10 mouse cellular contexts compared by ENCODE assay signal in genomic region chr8:108723636-108724035, GRCm38 (mm10).
DNase-seq lines count a peak whose midpoint lies in the region; ATAC-seq and TF ChIP-seq lines count a peak whose summit lies in the region.
"Had no signal": no experiment of that assay in that cellular context is flagged by ENCODE, and none has a peak within 500 bp of the region (broad histone marks: within the 10 kb centered on the region; RNA-seq: fewer than 3 reads in every experiment).

No protein-coding gene starts in this region.

- WGBS in lung, embryonic 14.5 days, result 56% methylated on average over 11 of the region's 11 CpGs
- 72% methylated on average over 11 of the region's 11 CpGs for WGBS in intestine, embryonic 14.5 days
- WGBS in liver, embryonic 11.5 days, result 67% methylated on average over 11 of the region's 11 CpGs

- TF ChIP-seq CTCF in lung, embryonic 14.5 days (IDR thresholded peaks at IDR 0.05; ENCODE audit: low read depth), result no peak

- H3K9ac ChIP-seq in lung, embryonic 14.5 days, result no peak overlapping the region
- H3K9ac ChIP-seq in intestine, embryonic 14.5 days (ENCODE audit: low read length), result no peak overlapping the region
- H3K9ac ChIP-seq in liver, embryonic 11.5 days (ENCODE audit: low read depth, low read length), result no peak overlapping the region
- H3K9ac ChIP-seq: forebrain, embryonic 15.5 days; liver, embryonic 15.5 days had no signal

- no peak overlapping the region for H3K4me2 ChIP-seq in lung, embryonic 14.5 days
- H3K4me2 ChIP-seq in intestine, embryonic 14.5 days (ENCODE audit: low read length), result no peak overlapping the region
- peak overlapping the region; percentile 61 for H3K4me2 ChIP-seq in myocyte (ENCODE audit: low read depth)
- no peak overlapping the region for H3K4me2 ChIP-seq in liver, embryonic 11.5 days
- H3K4me2 ChIP-seq: forebrain, embryonic 15.5 days; liver, embryonic 15.5 days had no signal

- TF ChIP-seq POLR2A in myocyte (IDR thresholded peaks at IDR 0.05; ENCODE audit: insufficient read length, low read depth), result no peak

- peak; percentile 41 for DNase-seq in adrenal gland, adult 2 months
- DNase-seq in adrenal gland, postnatal 10 days, result no peak
- DNase-seq in lung, embryonic 14.5 days, result no peak
- DNase-seq in lung, postnatal 10 days, result no peak
- no peak for DNase-seq in intestine, embryonic 14.5 days (ENCODE audit: low spot score)
- DNase-seq in urinary bladder, postnatal 4 days (ENCODE audit: low spot score in 2 of 2), result no peak
- DNase-seq in liver, embryonic 11.5 days (ENCODE audit: low spot score), result no peak

- no peaks in the 10 kb centered on the region for H3K9me3 ChIP-seq in lung, embryonic 14.5 days (ENCODE audit: low read depth, low read length)
- H3K9me3 ChIP-seq in intestine, embryonic 14.5 days (ENCODE audit: control insufficient read depth, low read length), result no peaks in the 10 kb centered on the region
- no peaks in the 10 kb centered on the region for H3K9me3 ChIP-seq in liver, embryonic 11.5 days (ENCODE audit: control insufficient read depth, low read length)
- H3K9me3 ChIP-seq: forebrain, embryonic 15.5 days; liver, embryonic 15.5 days had no signal

- no peak for ATAC-seq in lung, embryonic 14.5 days (ENCODE audit: insufficient read depth)
- ATAC-seq in intestine, embryonic 14.5 days (replicated peaks; ENCODE audit: low FRiP score, low TSS enrichment, low read depth), result no peak
- ATAC-seq in liver, embryonic 11.5 days (replicated peaks; ENCODE audit: low FRiP score), result no peak

- no peak overlapping the region for H3ac ChIP-seq in myocyte (ENCODE audit: control insufficient read depth, insufficient read length)

- no peak overlapping the region for H3K4me3 ChIP-seq in lung, embryonic 14.5 days (ENCODE audit: low read depth, low read length)
- no peak overlapping the region for H3K4me3 ChIP-seq in intestine, embryonic 14.5 days (ENCODE audit: low read depth, low read length)
- H3K4me3 ChIP-seq in myocyte, result no peak overlapping the region
- no peak overlapping the region for H3K4me3 ChIP-seq in liver, embryonic 11.5 days (ENCODE audit: low read depth, low read length)
- H3K4me3 ChIP-seq: forebrain, embryonic 15.5 days; liver, embryonic 15.5 days had no signal

- peaks cover 94% of the 10 kb centered on the region for H3K79me2 ChIP-seq in myocyte (ENCODE audit: control insufficient read depth, insufficient read depth)

- peak overlapping the region; percentile 63; the same call in 1 of the 2 replicates for H3K27ac ChIP-seq in lung, embryonic 14.5 days (ENCODE audit: low read depth)
- H3K27ac ChIP-seq in intestine, embryonic 14.5 days (ENCODE audit: low read depth), result peak overlapping the region; percentile 54; the same call in 1 of the 2 replicates
- no peak overlapping the region for H3K27ac ChIP-seq in liver, embryonic 11.5 days (ENCODE audit: low read depth, low read length)
- H3K27ac ChIP-seq: forebrain, embryonic 15.5 days; liver, embryonic 15.5 days had no signal

- H3K36me3 ChIP-seq in lung, embryonic 14.5 days (ENCODE audit: insufficient read depth), result no peaks in the 10 kb centered on the region; the same call in 1 of the 2 replicates
- no peaks in the 10 kb centered on the region for H3K36me3 ChIP-seq in intestine, embryonic 14.5 days (ENCODE audit: control insufficient read depth, insufficient read depth, low read length)
- H3K36me3 ChIP-seq in myocyte (ENCODE audit: control insufficient read depth, insufficient read depth), result no peaks in the 10 kb centered on the region
- no peaks in the 10 kb centered on the region for H3K36me3 ChIP-seq in liver, embryonic 11.5 days (ENCODE audit: control insufficient read depth, insufficient read depth, low read length)
- H3K36me3 ChIP-seq: forebrain, embryonic 15.5 days; liver, embryonic 15.5 days had no signal

- H3K4me1 ChIP-seq in lung, embryonic 14.5 days (ENCODE audit: insufficient read depth), result peaks cover 54% of the 10 kb centered on the region
- peaks cover 67% of the 10 kb centered on the region for H3K4me1 ChIP-seq in intestine, embryonic 14.5 days (replicated peaks; ENCODE audit: control insufficient read depth, insufficient read depth, low read length)
- peaks cover 53% of the 10 kb centered on the region for H3K4me1 ChIP-seq in liver, embryonic 11.5 days (replicated peaks; ENCODE audit: control insufficient read depth, insufficient read depth, low read length)

- H3K27me3 ChIP-seq in lung, embryonic 14.5 days (ENCODE audit: insufficient read depth, low read length), result no peaks in the 10 kb centered on the region
- no peaks in the 10 kb centered on the region for H3K27me3 ChIP-seq in intestine, embryonic 14.5 days (replicated peaks; ENCODE audit: control insufficient read depth, insufficient read depth, low read length)
- H3K27me3 ChIP-seq in myocyte (ENCODE audit: control insufficient read depth, insufficient read depth, insufficient read length), result no peaks in the 10 kb centered on the region
- H3K27me3 ChIP-seq in liver, embryonic 11.5 days (replicated peaks; ENCODE audit: control insufficient read depth, insufficient read depth, low read length), result no peaks in the 10 kb centered on the region

TF ChIP-seq in myocyte, 11 proteins besides CTCF, POLR2A, EP300 and RAD21:
- TF ChIP-seq POLR2AphosphoS2 (IDR thresholded peaks at IDR 0.05; ENCODE audit: insufficient read length, low read depth) (no peak), TCF3 (IDR thresholded peaks at IDR 0.05; ENCODE audit: insufficient read length, low read depth) (no peak), MYOG (IDR thresholded peaks at IDR 0.05; ENCODE audit: control insufficient read depth in 1 of 3, insufficient read depth in 1 of 3, insufficient read length in 2 of 3, low read depth in 2 of 3) (no peak), CEBPB (IDR thresholded peaks at IDR 0.05; ENCODE audit: insufficient read depth, poor library complexity, severe bottlenecking) (no peak)
